15 mouse cellular contexts compared by ENCODE assay signal in the genomic region with DNA sequence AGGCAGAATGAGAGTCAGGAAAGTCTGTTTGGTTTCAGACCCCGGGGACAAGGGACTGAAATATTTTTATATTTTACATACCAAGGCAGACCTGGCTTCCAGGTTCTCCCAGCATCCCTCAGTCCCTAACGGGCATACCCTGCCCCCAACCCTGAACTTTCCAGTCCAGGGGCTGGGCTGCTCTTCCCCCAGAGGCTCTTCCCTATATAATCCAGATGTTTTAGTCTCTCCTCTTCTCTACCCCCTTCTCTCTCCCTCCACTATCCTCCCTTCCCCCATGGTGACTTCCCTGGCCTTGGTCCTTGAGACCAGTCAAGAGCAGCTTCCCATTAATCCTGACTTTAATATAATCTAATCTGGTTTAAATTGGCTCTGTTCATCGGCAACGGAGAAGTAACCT.
DNase-seq lines count a peak whose midpoint lies in the region; ATAC-seq and TF ChIP-seq lines count a peak whose summit lies in the region.
"Had no signal": no experiment of that assay in that cellular context is flagged by ENCODE, and none has a peak within 500 bp of the region (broad histone marks: within the 10 kb centered on the region; RNA-seq: fewer than 3 reads in every experiment).

No protein-coding gene starts in this region.

- H3K27me3 ChIP-seq in hindbrain, embryonic 11.5 days (ENCODE audit: control insufficient read depth, insufficient read depth, low read length), result no peaks in the 10 kb centered on the region
- no peaks in the 10 kb centered on the region for H3K27me3 ChIP-seq in hindbrain, embryonic 16.5 days (replicated peaks; ENCODE audit: control insufficient read depth, insufficient read depth, low read length)
- no peaks in the 10 kb centered on the region; the same call in 1 of the 2 replicates for H3K27me3 ChIP-seq in ES-Bruce4 (ENCODE audit: control insufficient read depth, insufficient read depth, low read length, poor library complexity, severe bottlenecking)
- peaks cover 29% of the 10 kb centered on the region for H3K27me3 ChIP-seq in embryonic facial prominence, embryonic 10.5 days (replicated peaks; ENCODE audit: low read depth, poor library complexity, severe bottlenecking)
- peaks cover 27% of the 10 kb centered on the region for H3K27me3 ChIP-seq in limb, embryonic 12.5 days
- H3K27me3 ChIP-seq: lung, embryonic 15.5 days had no signal

- peak; percentile 16 for DNase-seq in hindbrain, embryonic 11.5 days (ENCODE audit: low spot score)
- DNase-seq in embryonic facial prominence, embryonic 10.5 days (ENCODE audit: low spot score), result peak; percentile 37
- no peak for DNase-seq in right cerebral cortex, postnatal 10 days (ENCODE audit: low spot score in 2 of 2)
- no peak for DNase-seq in right cerebral cortex, postnatal 36 days (ENCODE audit: low spot score in 2 of 2)
- DNase-seq in right cerebral cortex, postnatal 4 days, result no peak
- DNase-seq: adrenal gland, postnatal 25 days; cerebellum, adult 9-11 months; thymus, postnatal 36 days had no signal

- no peak overlapping the region for H3K4me3 ChIP-seq in hindbrain, embryonic 11.5 days (ENCODE audit: low read depth, low read length)
- no peak overlapping the region for H3K4me3 ChIP-seq in hindbrain, embryonic 16.5 days (ENCODE audit: low read length)
- H3K4me3 ChIP-seq in ES-Bruce4 (ENCODE audit: low read depth, low read length), result peak overlapping the region; percentile 43
- peak overlapping the region; percentile 39 for H3K4me3 ChIP-seq in embryonic facial prominence, embryonic 10.5 days
- H3K4me3 ChIP-seq in limb, embryonic 12.5 days (replicated peaks), result no peak overlapping the region
- H3K4me3 ChIP-seq: left cerebral cortex, adult 2 months; lung, embryonic 15.5 days had no signal

- H3K4me2 ChIP-seq in hindbrain, embryonic 11.5 days (replicated peaks; ENCODE audit: low read depth, low read length), result peak overlapping the region; percentile 27; the same call in 1 of the 2 replicates
- no peak overlapping the region for H3K4me2 ChIP-seq in hindbrain, embryonic 16.5 days (ENCODE audit: low read length)
- peak overlapping the region; percentile 35 for H3K4me2 ChIP-seq in limb, embryonic 12.5 days

- no peaks in the 10 kb centered on the region for H3K36me3 ChIP-seq in hindbrain, embryonic 11.5 days (ENCODE audit: control insufficient read depth, insufficient read depth, low read length)
- no peaks in the 10 kb centered on the region for H3K36me3 ChIP-seq in hindbrain, embryonic 16.5 days (ENCODE audit: control insufficient read depth, insufficient read depth, low read length)
- no peaks in the 10 kb centered on the region for H3K36me3 ChIP-seq in ES-Bruce4 (ENCODE audit: control insufficient read depth, insufficient read depth, low read length, poor library complexity, severe bottlenecking)
- H3K36me3 ChIP-seq in embryonic facial prominence, embryonic 10.5 days (replicated peaks), result no peaks in the 10 kb centered on the region
- no peaks in the 10 kb centered on the region for H3K36me3 ChIP-seq in limb, embryonic 12.5 days
- H3K36me3 ChIP-seq: lung, embryonic 15.5 days had no signal

- no peaks in the 10 kb centered on the region for H3K9me3 ChIP-seq in hindbrain, embryonic 11.5 days (ENCODE audit: control insufficient read depth, low read length)
- H3K9me3 ChIP-seq in hindbrain, embryonic 16.5 days (ENCODE audit: control insufficient read depth, low read length), result no peaks in the 10 kb centered on the region
- H3K9me3 ChIP-seq in ES-Bruce4 (replicated peaks; ENCODE audit: control insufficient read depth, insufficient read depth, low read length, poor library complexity, severe bottlenecking), result no peaks in the 10 kb centered on the region
- no peaks in the 10 kb centered on the region for H3K9me3 ChIP-seq in embryonic facial prominence, embryonic 10.5 days
- no peaks in the 10 kb centered on the region for H3K9me3 ChIP-seq in limb, embryonic 12.5 days
- H3K9me3 ChIP-seq: lung, embryonic 15.5 days had no signal

- peaks cover 4% of the 10 kb centered on the region for H3K4me1 ChIP-seq in hindbrain, embryonic 11.5 days (replicated peaks; ENCODE audit: control insufficient read depth, insufficient read depth, low read length)
- H3K4me1 ChIP-seq in hindbrain, embryonic 16.5 days (ENCODE audit: control insufficient read depth, insufficient read depth, low read depth, low read length), result peaks cover 14% of the 10 kb centered on the region
- peaks cover 11% of the 10 kb centered on the region for H3K4me1 ChIP-seq in ES-Bruce4 (ENCODE audit: control insufficient read depth, insufficient read depth, low read length)
- H3K4me1 ChIP-seq in embryonic facial prominence, embryonic 10.5 days, result peaks cover 36% of the 10 kb centered on the region
- H3K4me1 ChIP-seq in limb, embryonic 12.5 days (replicated peaks), result peaks cover 32% of the 10 kb centered on the region

- TF ChIP-seq CTCF in ES-Bruce4 (IDR thresholded peaks at IDR 0.05; ENCODE audit: low read depth, low read length), result no peak

- no peak for TF ChIP-seq EP300 in ES-Bruce4 (IDR thresholded peaks at IDR 0.05; ENCODE audit: insufficient read depth, low read depth, low read length)

- 18% methylated on average over 4 of the region's 4 CpGs for WGBS in hindbrain, embryonic 11.5 days
- WGBS in hindbrain, embryonic 16.5 days, result 32% methylated on average over 4 of the region's 4 CpGs
- WGBS in embryonic facial prominence, embryonic 10.5 days, result 8% methylated on average over 4 of the region's 4 CpGs
- WGBS in limb, embryonic 12.5 days, result 23% methylated on average over 4 of the region's 4 CpGs

- H3K9ac ChIP-seq in hindbrain, embryonic 11.5 days (ENCODE audit: low read depth, low read length), result no peak overlapping the region
- H3K9ac ChIP-seq in hindbrain, embryonic 16.5 days (ENCODE audit: low read depth, low read length), result no peak overlapping the region
- no peak overlapping the region for H3K9ac ChIP-seq in ES-Bruce4 (ENCODE audit: low read depth, poor library complexity, severe bottlenecking)
- no peak overlapping the region for H3K9ac ChIP-seq in limb, embryonic 12.5 days (replicated peaks)
- H3K9ac ChIP-seq: lung, embryonic 15.5 days had no signal

- no peak for TF ChIP-seq POLR2A in ES-Bruce4 (IDR thresholded peaks at IDR 0.05; ENCODE audit: insufficient read depth, low read length)

- no peak for ATAC-seq in hindbrain, embryonic 11.5 days (ENCODE audit: low FRiP score)
- ATAC-seq in hindbrain, embryonic 16.5 days, result no peak
- ATAC-seq in limb, embryonic 12.5 days (ENCODE audit: insufficient number of reproducible peaks, insufficient read depth, low FRiP score, low TSS enrichment, low read depth), result no peak; the same call in 1 of the 2 replicates
- ATAC-seq: activated CD4-positive, CD25-positive, alpha-beta regulatory T cell, adult 4 months; CD4-positive, CD25-positive, alpha-beta regulatory T cell, adult 4 months had no signal

- H3K27ac ChIP-seq in hindbrain, embryonic 11.5 days (ENCODE audit: low read depth, low read length), result peak overlapping the region; percentile 72
- no peak overlapping the region for H3K27ac ChIP-seq in hindbrain, embryonic 16.5 days (ENCODE audit: low read depth, low read length)
- peak overlapping the region; percentile 97 for H3K27ac ChIP-seq in ES-Bruce4 (ENCODE audit: insufficient read depth, low read length)
- H3K27ac ChIP-seq in embryonic facial prominence, embryonic 10.5 days (replicated peaks), result peak overlapping the region; percentile 71
- H3K27ac ChIP-seq in limb, embryonic 12.5 days, result peak overlapping the region; percentile 53; the same call in 1 of the 2 replicates
- H3K27ac ChIP-seq: left cerebral cortex, adult 2 months; lung, embryonic 15.5 days had no signal

Comparison
In these comparisons a context has a peak if more than half of its experiments do, and no peak if none do; other contexts are left out.
1. DNase-seq: peak in hindbrain, embryonic 11.5 days (single experiment) and embryonic facial prominence, embryonic 10.5 days (single experiment); none in right cerebral cortex, postnatal 10 days (0 of 2), right cerebral cortex, postnatal 36 days (0 of 2) and right cerebral cortex, postnatal 4 days (single experiment).
2. H3K4me3 ChIP-seq: peak in ES-Bruce4 (single experiment) and embryonic facial prominence, embryonic 10.5 days (single experiment); none in hindbrain, embryonic 11.5 days (single experiment), hindbrain, embryonic 16.5 days (single experiment) and limb, embryonic 12.5 days (single experiment).